In genomic region chr10:79945507-79946234, GRCm38 (mm10) we compare ENCODE assay signal across 8 mouse cellular contexts. TPM values are rescaled to one million over a fixed set of nuclear protein-coding genes. Genes with fewer than 3 reads are reported as not detected.
DNase-seq lines count a peak whose midpoint lies in the region; ATAC-seq and TF ChIP-seq lines count a peak whose summit lies in the region.

No protein-coding gene starts in this region.

- H3ac ChIP-seq in C2C12 (ENCODE audit: control insufficient read depth, insufficient read length, low read depth), result no peak overlapping the region

- no peaks in the 10 kb centered on the region for H3K9me3 ChIP-seq in lung, postnatal 0 days (ENCODE audit: low read length)

- no peaks in the 10 kb centered on the region for H3K36me3 ChIP-seq in C2C12 (ENCODE audit: control insufficient read depth, insufficient read depth)
- H3K36me3 ChIP-seq in kidney, adult 2 months (ENCODE audit: control insufficient read depth, insufficient read depth, low read length), result no peaks in the 10 kb centered on the region
- H3K36me3 ChIP-seq in lung, postnatal 0 days (ENCODE audit: insufficient read depth, low read length), result peaks cover 22% of the 10 kb centered on the region; the same call in 1 of the 2 replicates

- DNase-seq in embryo, embryonic 9.5 days (ENCODE audit: extremely low spot score), result peak; percentile 80
- DNase-seq in kidney, adult 2 months, result peak; percentile 82
- peak; percentile 77 for DNase-seq in lung, postnatal 0 days (ENCODE audit: low spot score)
- peak; percentile 44 to 46 for DNase-seq in urinary bladder, postnatal 36 days (ENCODE audit: low spot score in 2 of 2)
- no peak for DNase-seq in gastrocnemius, adult 2 months
- DNase-seq in cerebellum, adult 8-10 months, result no peak

- no peak overlapping the region for H3K4me3 ChIP-seq in C2C12 (ENCODE audit: insufficient read depth, poor library complexity, severe bottlenecking)
- no peak overlapping the region for H3K4me3 ChIP-seq in kidney, adult 2 months (ENCODE audit: insufficient read depth, low read depth, low read length)
- no peak overlapping the region for H3K4me3 ChIP-seq in lung, postnatal 0 days (ENCODE audit: low read depth, low read length)
- no peak overlapping the region for H3K4me3 ChIP-seq in gastrocnemius, adult 2 months

- no peak for TF ChIP-seq CTCF in C2C12 (IDR thresholded peaks at IDR 0.05; ENCODE audit: control insufficient read depth, insufficient read depth, insufficient read length)
- TF ChIP-seq CTCF in kidney, adult 2 months (conservative IDR thresholded peaks at IDR 0.05; ENCODE audit: insufficient read depth, insufficient read length, low read depth, low read length), result no peak
- no peak for TF ChIP-seq CTCF in lung, postnatal 0 days (IDR thresholded peaks at IDR 0.05)
- no peak for TF ChIP-seq CTCF in gastrocnemius, adult 2 months (IDR thresholded peaks at IDR 0.05)

- 27% methylated on average over 16 of the region's 16 CpGs for WGBS in kidney, adult 2 months
- 37% methylated on average over 16 of the region's 16 CpGs for WGBS in lung, postnatal 0 days

- H3K27ac ChIP-seq in kidney, adult 2 months (ENCODE audit: insufficient read depth, low read depth, low read length), result peak overlapping the region; percentile 76
- peak overlapping the region; percentile 84 for H3K27ac ChIP-seq in lung, postnatal 0 days (ENCODE audit: low read length)
- H3K27ac ChIP-seq in gastrocnemius, adult 2 months, result no peak overlapping the region

- TF ChIP-seq EP300 in lung, postnatal 0 days (IDR thresholded peaks at IDR 0.05), result no peak

- H3K4me1 ChIP-seq in kidney, adult 2 months (ENCODE audit: control insufficient read depth, insufficient read depth, low read length), result peaks cover 20% of the 10 kb centered on the region; the same call in 1 of the 2 replicates
- H3K4me1 ChIP-seq in lung, postnatal 0 days (ENCODE audit: insufficient read depth, low read depth, low read length), result peaks cover 22% of the 10 kb centered on the region; the same call in 1 of the 2 replicates

- peak overlapping the region; percentile 25; the same call in 1 of the 2 replicates for H3K4me2 ChIP-seq in lung, postnatal 0 days (replicated peaks; ENCODE audit: low read depth, low read length)

- H3K9ac ChIP-seq in lung, postnatal 0 days (replicated peaks; ENCODE audit: low read depth), result no peak overlapping the region

- peak; percentile 89 for ATAC-seq in lung, postnatal 0 days
- no peak for ATAC-seq in cerebellum, adult (ENCODE audit: insufficient number of reproducible peaks, low FRiP score, low TSS enrichment)

- H3K79me3 ChIP-seq in C2C12 (ENCODE audit: low read depth), result no peaks in the 10 kb centered on the region

- H3K27me3 ChIP-seq in C2C12 (ENCODE audit: control insufficient read depth, insufficient read depth, insufficient read length), result no peaks in the 10 kb centered on the region
- no peaks in the 10 kb centered on the region for H3K27me3 ChIP-seq in kidney, adult 2 months (replicated peaks; ENCODE audit: control insufficient read depth, insufficient read depth, low read length)
- no peaks in the 10 kb centered on the region for H3K27me3 ChIP-seq in lung, postnatal 0 days (replicated peaks; ENCODE audit: insufficient read depth, low read length)

- TF ChIP-seq POLR2A in kidney, adult 2 months (IDR thresholded peaks at IDR 0.05; ENCODE audit: low read depth, low read length), result no peak

- intact Hi-C loops in gastrocnemius, adult 2 months (cut with DNase I), result no loop called here

- H3K79me2 ChIP-seq in C2C12 (ENCODE audit: control insufficient read depth, insufficient read depth), result no peaks in the 10 kb centered on the region

TF ChIP-seq in C2C12, 6 proteins besides CTCF, POLR2A, EP300 and RAD21:
- TF ChIP-seq MYOG (IDR thresholded peaks at IDR 0.05; ENCODE audit: control insufficient read depth, extremely low read depth, insufficient read length) (no peak), MYOD1 (IDR thresholded peaks at IDR 0.05; ENCODE audit: control insufficient read depth, insufficient read length, low read depth) (peak; percentile 35)
TF ChIP-seq in C2C12: peak in this region for 1.

RNA-seq across cellular contexts. Expression of gene Wdr18, which starts 14.3 kb away (rescaled TPM):
- polyA plus RNA-seq in C2C12 (2012; fragmentation: generic; extraction: Trizol), result 48.6 TPM
- polyA plus RNA-seq in kidney, adult 2 months (2012; rRNA removed), result 60.4 and 67.5 TPM in 2 replicates
- polyA plus RNA-seq in lung, postnatal 0 days (2015; fragmentation: Nextera tagmentation; extraction: Ambion mirVana), result 32.8 and 44.2 TPM in 2 replicates
- 10 to 100 TPM; 19.7 to 22.0 TPM for total RNA-seq in gastrocnemius, adult 2 months (2021)

RNA-seq across cellular contexts. Expression of gene Arid3a, which starts 18.8 kb away (rescaled TPM):
- polyA plus RNA-seq in C2C12 (2012; fragmentation: generic; extraction: Trizol), result 0.74 TPM
- polyA plus RNA-seq in kidney, adult 2 months (2012; rRNA removed), result 6.7 and 8.1 TPM in 2 replicates
- 4.8 and 7.1 TPM in 2 replicates for polyA plus RNA-seq in lung, postnatal 0 days (2015; fragmentation: Nextera tagmentation; extraction: Ambion mirVana)
- 1 to 10 TPM; 1.8 to 2.1 TPM for total RNA-seq in gastrocnemius, adult 2 months (2021)

RNA-seq across cellular contexts. Expression of gene R3hdm4, which starts 24.7 kb away (rescaled TPM):
- polyA plus RNA-seq in C2C12 (2012; fragmentation: generic; extraction: Trizol), result 46.7 TPM
- polyA plus RNA-seq in kidney, adult 2 months (2012; rRNA removed), result 146 and 154 TPM in 2 replicates
- 123 and 129 TPM in 2 replicates for polyA plus RNA-seq in lung, postnatal 0 days (2015; fragmentation: Nextera tagmentation; extraction: Ambion mirVana)
- 100 to 1,000 TPM; 107 to 121 TPM for total RNA-seq in gastrocnemius, adult 2 months (2021)

RNA-seq across cellular contexts. Expression of gene Grin3b, which starts 24.8 kb away (rescaled TPM):
- 0.30 TPM for polyA plus RNA-seq in C2C12 (2012; fragmentation: generic; extraction: Trizol)
- 1.6 and 2.0 TPM in 2 replicates for polyA plus RNA-seq in kidney, adult 2 months (2012; rRNA removed)
- 0.24 and 0.32 TPM in 2 replicates for polyA plus RNA-seq in lung, postnatal 0 days (2015; fragmentation: Nextera tagmentation; extraction: Ambion mirVana)
- total RNA-seq in gastrocnemius, adult 2 months (2021), result under 1 TPM; 0.25 to 0.28 TPM

RNA-seq across cellular contexts. Expression of gene Kiss1r, which starts 28.9 kb away (rescaled TPM):
- 0.13 TPM for polyA plus RNA-seq in C2C12 (2012; fragmentation: generic; extraction: Trizol)
- polyA plus RNA-seq in kidney, adult 2 months (2012; rRNA removed), result 5.6 and 9.2 TPM in 2 replicates
- polyA plus RNA-seq in lung, postnatal 0 days (2015; fragmentation: Nextera tagmentation; extraction: Ambion mirVana), result 1.6 and 1.7 TPM in 2 replicates
- total RNA-seq in gastrocnemius, adult 2 months (2021), result under 1 TPM; 0.17 to 0.23 TPM

Comparison
In these comparisons a context has a peak if more than half of its experiments do, and no peak if none do; other contexts are left out.
1. DNase-seq: peak in embryo, embryonic 9.5 days (single experiment), kidney, adult 2 months (single experiment), lung, postnatal 0 days (single experiment) and urinary bladder, postnatal 36 days (2 of 2); none in gastrocnemius, adult 2 months (single experiment) and cerebellum, adult 8-10 months (single experiment).